Mouse (Mus musculus): ENCODE measurements around the gene Gm42417. TPM values are rescaled to one million over a fixed set of nuclear protein-coding genes. Genes with fewer than 3 reads are reported as not detected.

Gm42417 gene
- polyA plus RNA-seq, 1 experiment from 2014 or later, result not detected

DNA sequence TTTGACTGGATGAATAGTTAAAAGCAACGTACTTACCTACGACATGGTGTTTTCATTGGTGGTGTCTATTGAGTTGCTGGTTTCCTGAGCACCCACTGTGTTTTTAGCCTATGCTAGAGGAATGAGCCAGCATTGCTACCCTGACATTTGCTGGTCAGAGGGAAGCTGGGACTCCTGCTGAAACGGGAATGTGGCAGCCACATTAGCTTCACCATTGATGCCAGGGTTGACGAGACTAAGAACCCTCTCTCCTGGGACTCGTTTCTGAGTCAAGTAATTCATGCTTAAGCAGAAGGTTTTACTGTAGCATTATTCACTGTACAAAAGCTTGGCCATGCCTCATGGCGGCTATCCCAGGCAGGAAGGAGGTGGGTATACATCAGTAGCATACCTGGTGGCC, 49.6 kb downstream of the Gm42417 start:
- ATAC-seq (replicated peaks; ENCODE audit: insufficient number of reproducible peaks, insufficient read depth, low FRiP score, low read depth), result no peak
- no peaks in the 10 kb centered on the region for H3K9me3 ChIP-seq (replicated peaks)
- 79% methylated on average over 6 of the region's 6 CpGs for WGBS

DNA sequence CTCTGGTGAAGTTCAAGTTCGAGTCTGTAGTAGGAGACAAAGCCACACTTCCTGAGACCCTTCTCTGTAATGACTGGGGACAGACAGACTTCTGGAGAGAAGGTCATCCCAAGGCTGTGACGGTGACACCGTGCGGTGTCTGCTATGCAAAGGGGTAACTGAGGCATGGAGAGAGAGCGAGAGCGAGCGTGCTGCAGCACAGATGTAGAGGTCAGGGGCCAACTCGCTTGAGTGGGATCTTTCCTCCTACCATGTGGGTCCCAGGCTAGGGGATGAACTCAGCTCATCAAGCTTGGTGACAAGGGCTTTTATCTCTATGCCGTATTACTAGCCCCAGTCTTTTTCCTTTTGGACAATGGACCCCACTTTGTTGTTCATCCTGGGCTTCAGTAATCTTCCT, 52.1 kb downstream of the Gm42417 start:
- Histone ChIP-seq H3K4me3 (no peak overlapping the region), H3K9ac (no peak overlapping the region), H3K27ac (no peak overlapping the region), H3K27me3 (no peaks in the 10 kb centered on the region), H3K4me2 (no peak overlapping the region), H3K9me3 (replicated peaks) (no peaks in the 10 kb centered on the region), H3K4me1 (replicated peaks) (peaks cover 5% of the 10 kb centered on the region), H3K36me3 (no peaks in the 10 kb centered on the region)
- ATAC-seq (replicated peaks; ENCODE audit: insufficient number of reproducible peaks, insufficient read depth, low FRiP score, low read depth), result no peak
- 86% methylated on average over 9 of the region's 9 CpGs for WGBS

More for the DNA sequence above, 49.6 kb downstream of the Gm42417 start:
- Histone ChIP-seq H3K27me3 (no peaks in the 10 kb centered on the region), H3K9ac (no peak overlapping the region), H3K36me3 (no peaks in the 10 kb centered on the region), H3K4me3 (no peak overlapping the region), H3K4me1 (replicated peaks) (peaks cover 13% of the 10 kb centered on the region), H3K4me2 (no peak overlapping the region), H3K27ac (no peak overlapping the region)

DNA sequence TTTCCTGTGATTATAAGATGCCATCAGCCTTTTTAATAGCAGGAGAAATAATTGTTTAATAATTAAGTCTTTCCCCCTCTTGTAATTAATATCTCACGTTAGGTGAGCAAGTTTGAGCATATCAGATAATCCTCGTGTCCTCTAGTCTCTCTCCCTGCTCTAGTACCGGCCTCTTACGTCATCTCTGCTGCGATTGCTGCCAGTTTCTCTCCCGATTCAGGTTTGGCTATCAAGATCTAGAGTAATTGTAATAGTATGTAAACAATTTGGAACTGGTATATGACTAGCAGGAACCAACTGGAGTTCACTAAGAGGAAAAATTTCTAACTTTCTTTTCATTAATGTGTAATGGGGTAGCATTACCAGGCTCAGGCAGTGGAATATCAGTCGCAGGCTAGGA, 54.1 kb downstream of the Gm42417 start:
- Histone ChIP-seq H3K4me2 (no peak overlapping the region), H3K9ac (no peak overlapping the region), H3K27me3 (no peaks in the 10 kb centered on the region), H3K27ac (no peak overlapping the region), H3K36me3 (no peaks in the 10 kb centered on the region), H3K4me1 (replicated peaks) (peaks cover 3% of the 10 kb centered on the region; the same call in 1 of the 2 replicates), H3K9me3 (replicated peaks) (no peaks in the 10 kb centered on the region), H3K4me3 (no peak overlapping the region)
- ATAC-seq (replicated peaks; ENCODE audit: insufficient number of reproducible peaks, insufficient read depth, low FRiP score, low read depth), result no peak
- WGBS, result 52% methylated on average over 7 of the region's 7 CpGs

DNA sequence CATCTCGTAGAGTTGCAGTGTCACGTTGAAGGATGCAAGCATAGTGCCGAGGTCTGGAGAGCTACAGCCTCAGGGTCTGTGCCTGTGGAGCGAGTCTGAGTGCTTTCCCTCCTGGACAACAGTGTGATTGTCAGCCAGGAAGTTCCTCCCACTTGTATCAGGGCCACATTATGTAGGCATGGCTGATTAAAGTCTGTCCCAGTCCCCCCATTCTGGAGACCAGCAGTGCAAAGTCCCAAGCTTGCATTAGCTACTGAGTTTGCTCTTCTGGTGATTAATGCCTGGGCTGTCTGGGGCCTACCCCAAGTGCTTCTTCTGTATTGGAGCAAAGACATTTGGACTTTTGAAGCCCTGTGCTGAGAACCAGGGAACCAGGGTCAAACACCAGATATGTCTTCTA, 55.4 kb downstream of the Gm42417 start:
- H3K4me2 ChIP-seq, result no peak overlapping the region
- ATAC-seq (replicated peaks; ENCODE audit: insufficient number of reproducible peaks, insufficient read depth, low FRiP score, low read depth), result no peak
- WGBS, result 59% methylated on average over 4 of the region's 4 CpGs

More for the DNA sequence above, 55.4 kb downstream of the Gm42417 start:
- peaks cover 3% of the 10 kb centered on the region; the same call in 1 of the 2 replicates for H3K4me1 ChIP-seq (replicated peaks)
- no peak overlapping the region for H3K27ac ChIP-seq
- H3K27me3 ChIP-seq, result no peaks in the 10 kb centered on the region
- H3K36me3 ChIP-seq, result no peaks in the 10 kb centered on the region
- no peak overlapping the region for H3K4me3 ChIP-seq
- H3K9me3 ChIP-seq (replicated peaks), result no peaks in the 10 kb centered on the region
- no peak overlapping the region for H3K9ac ChIP-seq

Small RNA genes lying within 50 kb of the gene (microRNA-seq; reads per million reads assigned to microRNA genes)
- not detected for gene Gm47280

Other genes starting within 250 kb of the Gm42417 start
- gene Arid5a, start 231.7 kb downstream of the Gm42417 start, polyA plus RNA-seq (2015; fragmentation: Nextera tagmentation; extraction: Ambion mirVana), result 13.1 and 19.4 TPM in 2 replicates
- 39.4 and 44.2 TPM in 2 replicates for gene Kansl3, start 170.2 kb downstream of the Gm42417 start, polyA plus RNA-seq (2015; fragmentation: Nextera tagmentation; extraction: Ambion mirVana)
- gene Fer1l5, start 167.1 kb downstream of the Gm42417 start, polyA plus RNA-seq (2015; fragmentation: Nextera tagmentation; extraction: Ambion mirVana), result 0.67 and 0.81 TPM in 2 replicates
- gene Lman2l, start 94.2 kb downstream of the Gm42417 start, polyA plus RNA-seq (2015; fragmentation: Nextera tagmentation; extraction: Ambion mirVana), result 41.5 and 48.2 TPM in 2 replicates
- gene Cnnm4, start 67.8 kb downstream of the Gm42417 start, polyA plus RNA-seq (2015; fragmentation: Nextera tagmentation; extraction: Ambion mirVana), result 5.4 and 6.9 TPM in 2 replicates
- 2.4 and 3.5 TPM in 2 replicates for gene Cnnm3, start 27.6 kb downstream of the Gm42417 start, polyA plus RNA-seq (2015; fragmentation: Nextera tagmentation; extraction: Ambion mirVana)
- 25.3 and 26.7 TPM in 2 replicates for gene Ankrd23, start 2.5 kb downstream of the Gm42417 start, polyA plus RNA-seq (2015; fragmentation: Nextera tagmentation; extraction: Ambion mirVana)
- gene Ankrd39, start 8.0 kb upstream of the Gm42417 start, polyA plus RNA-seq (2015; fragmentation: Nextera tagmentation; extraction: Ambion mirVana), result 27.3 and 30.4 TPM in 2 replicates
- 7.9 and 10.9 TPM in 2 replicates for gene Sema4c, start 18.9 kb upstream of the Gm42417 start, polyA plus RNA-seq (2015; fragmentation: Nextera tagmentation; extraction: Ambion mirVana)
- 0.68 and 1.5 TPM in 2 replicates for gene Fam178b, start 143.8 kb upstream of the Gm42417 start, polyA plus RNA-seq (2015; fragmentation: Nextera tagmentation; extraction: Ambion mirVana)
- gene Cox5b, start 152.0 kb upstream of the Gm42417 start, polyA plus RNA-seq (2015; fragmentation: Nextera tagmentation; extraction: Ambion mirVana), result 1,122 and 1,401 TPM in 2 replicates
- 0.18 and 0.24 TPM in 2 replicates for gene 4933424G06Rik, start 170.7 kb upstream of the Gm42417 start, polyA plus RNA-seq (2015; fragmentation: Nextera tagmentation; extraction: Ambion mirVana)
- 73.4 and 88.4 TPM in 2 replicates for gene Actr1b, start 175.0 kb upstream of the Gm42417 start, polyA plus RNA-seq (2015; fragmentation: Nextera tagmentation; extraction: Ambion mirVana)
- gene Zap70, start 222.4 kb upstream of the Gm42417 start, polyA plus RNA-seq (2015; fragmentation: Nextera tagmentation; extraction: Ambion mirVana), result 0.47 and 2.9 TPM in 2 replicates